Mouse (Mus musculus): ENCODE results near the gene Nop58. TPM values are rescaled to one million over a fixed set of nuclear protein-coding genes. Genes with fewer than 3 reads are reported as not detected.

The Nop58 gene
- total and polyA plus RNA-seq, 2 experiments = 14.2 to 18.3 TPM

GRCm38 (mm10) chr1:59763781-59764251, 79.0 kb downstream of the Nop58 start:
- Histone ChIP-seq H3K79me2 (ENCODE audit: control insufficient read depth, insufficient read depth, low read length) (peaks cover 5% of the 10 kb centered on the region; the same call in 1 of the 2 replicates), H3K4me3 (ENCODE audit: insufficient read depth, low read depth, low read length) (peak overlapping the region; percentile 76), H3K9ac (ENCODE audit: low read depth, low read length) (peak overlapping the region; percentile 96), H3K27me3 (ENCODE audit: control insufficient read depth, insufficient read depth, low read length) (no peaks in the 10 kb centered on the region), H3K36me3 (ENCODE audit: control insufficient read depth, insufficient read depth, low read length) (no peaks in the 10 kb centered on the region), H3K4me1 (ENCODE audit: control insufficient read depth, insufficient read depth, low read length) (peaks cover 4% of the 10 kb centered on the region; the same call in 1 of the 2 replicates), H3K27ac (replicated peaks; ENCODE audit: insufficient read depth, low read depth, low read length) (peak overlapping the region; percentile 89)
- TF ChIP-seq CTCF (IDR thresholded peaks at IDR 0.05; ENCODE audit: low read depth, low read length) = no peak
- no peak for TF ChIP-seq POLR2A (IDR thresholded peaks at IDR 0.05; ENCODE audit: extremely low read depth, insufficient read depth, low read length)
- DNase-seq (ENCODE audit: extremely low read depth, low read depth, low spot score) = peak; percentile 45
- under 1% methylated on average over 55 of the region's 55 CpGs for WGBS

GRCm38 (mm10) chr1:59764407-59764971, 79.7 kb downstream of the Nop58 start:
- H3K27me3 ChIP-seq (ENCODE audit: control insufficient read depth, insufficient read depth, low read length) = no peaks in the 10 kb centered on the region
- peaks cover 5% of the 10 kb centered on the region; the same call in 1 of the 2 replicates for H3K79me2 ChIP-seq (ENCODE audit: control insufficient read depth, insufficient read depth, low read length)
- no peaks in the 10 kb centered on the region for H3K36me3 ChIP-seq (ENCODE audit: control insufficient read depth, insufficient read depth, low read length)
- H3K4me1 ChIP-seq (ENCODE audit: control insufficient read depth, insufficient read depth, low read length) = peaks cover 4% of the 10 kb centered on the region; the same call in 1 of the 2 replicates
- peak overlapping the region; percentile 59 for H3K9ac ChIP-seq (ENCODE audit: low read depth, low read length)
- peak; percentile 40 for DNase-seq (ENCODE audit: extremely low read depth, low read depth, low spot score)
- peak overlapping the region; percentile 76 for H3K4me3 ChIP-seq (ENCODE audit: insufficient read depth, low read depth, low read length)
- TF ChIP-seq POLR2A (IDR thresholded peaks at IDR 0.05; ENCODE audit: extremely low read depth, insufficient read depth, low read length) = no peak
- TF ChIP-seq CTCF (IDR thresholded peaks at IDR 0.05; ENCODE audit: low read depth, low read length) = no peak
- WGBS = under 1% methylated on average over 27 of the region's 27 CpGs
- peak overlapping the region; percentile 80 for H3K27ac ChIP-seq (replicated peaks; ENCODE audit: insufficient read depth, low read depth, low read length)

GRCm38 (mm10) chr1:59765279-59765678, 80.5 kb downstream of the Nop58 start:
- peaks cover 4% of the 10 kb centered on the region; the same call in 1 of the 2 replicates for H3K4me1 ChIP-seq (ENCODE audit: control insufficient read depth, insufficient read depth, low read length)
- H3K36me3 ChIP-seq (ENCODE audit: control insufficient read depth, insufficient read depth, low read length) = no peaks in the 10 kb centered on the region
- 13% methylated on average over 4 of the region's 4 CpGs for WGBS
- H3K4me3 ChIP-seq (ENCODE audit: insufficient read depth, low read depth, low read length) = peak overlapping the region; percentile 76; the same call in 1 of the 2 replicates
- no peak for TF ChIP-seq POLR2A (IDR thresholded peaks at IDR 0.05; ENCODE audit: extremely low read depth, insufficient read depth, low read length)
- TF ChIP-seq CTCF (IDR thresholded peaks at IDR 0.05; ENCODE audit: low read depth, low read length) = no peak
- H3K9ac ChIP-seq (ENCODE audit: low read depth, low read length) = no peak overlapping the region
- peaks cover 8% of the 10 kb centered on the region; the same call in 1 of the 2 replicates for H3K79me2 ChIP-seq (ENCODE audit: control insufficient read depth, insufficient read depth, low read length)
- H3K27ac ChIP-seq (replicated peaks; ENCODE audit: insufficient read depth, low read depth, low read length) = no peak overlapping the region
- H3K27me3 ChIP-seq (ENCODE audit: control insufficient read depth, insufficient read depth, low read length) = no peaks in the 10 kb centered on the region
- peak; percentile 15 for DNase-seq (ENCODE audit: extremely low read depth, low read depth, low spot score)

GRCm38 (mm10) chr1:59766626-59767025, 81.9 kb downstream of the Nop58 start:
- peak; percentile 8 for DNase-seq (ENCODE audit: extremely low read depth, low read depth, low spot score)
- no peaks in the 10 kb centered on the region for H3K27me3 ChIP-seq (ENCODE audit: control insufficient read depth, insufficient read depth, low read length)
- peaks cover 11% of the 10 kb centered on the region; the same call in 1 of the 2 replicates for H3K79me2 ChIP-seq (ENCODE audit: control insufficient read depth, insufficient read depth, low read length)
- no peak overlapping the region for H3K27ac ChIP-seq (replicated peaks; ENCODE audit: insufficient read depth, low read depth, low read length)
- H3K9ac ChIP-seq (ENCODE audit: low read depth, low read length) = no peak overlapping the region
- TF ChIP-seq CTCF (IDR thresholded peaks at IDR 0.05; ENCODE audit: low read depth, low read length) (no peak), POLR2A (IDR thresholded peaks at IDR 0.05; ENCODE audit: extremely low read depth, insufficient read depth, low read length) (no peak)
- no peaks in the 10 kb centered on the region for H3K36me3 ChIP-seq (ENCODE audit: control insufficient read depth, insufficient read depth, low read length)
- peak overlapping the region; percentile 25; the same call in 1 of the 2 replicates for H3K4me3 ChIP-seq (ENCODE audit: insufficient read depth, low read depth, low read length)
- H3K4me1 ChIP-seq (ENCODE audit: control insufficient read depth, insufficient read depth, low read length) = peaks cover 6% of the 10 kb centered on the region

Other genes starting within 250 kb of the Nop58 start
- 4.5 and 5.6 TPM in 2 replicates for gene Fzd7, start 202.5 kb upstream of the Nop58 start, total RNA-seq (2014; rRNA removed)
- 11.7 and 12.8 TPM in 2 replicates for gene Fzd7, start 202.5 kb upstream of the Nop58 start, polyA plus RNA-seq (2012; rRNA removed)
- 0.27 TPM in 1 of 2 replicates, not detected in the other for gene Gm973, start 168.7 kb upstream of the Nop58 start, total RNA-seq (2014; rRNA removed)
- not detected in 2 replicates for gene Gm973, start 168.7 kb upstream of the Nop58 start, polyA plus RNA-seq (2012; rRNA removed)
- gene Sumo1, start 14.1 kb upstream of the Nop58 start, total RNA-seq (2014; rRNA removed) = 39.9 and 55.1 TPM in 2 replicates
- 7.5 and 8.1 TPM in 2 replicates for gene Sumo1, start 14.1 kb upstream of the Nop58 start, polyA plus RNA-seq (2012; rRNA removed)
- 16.2 and 16.6 TPM in 2 replicates for gene Bmpr2, start 78.4 kb downstream of the Nop58 start, total RNA-seq (2014; rRNA removed)
- 2.5 and 2.6 TPM in 2 replicates for gene Bmpr2, start 78.4 kb downstream of the Nop58 start, polyA plus RNA-seq (2012; rRNA removed)
- gene Fam117b, start 228.0 kb downstream of the Nop58 start, total RNA-seq (2014; rRNA removed) = 3.7 and 3.9 TPM in 2 replicates
- 1.4 and 2.0 TPM in 2 replicates for gene Fam117b, start 228.0 kb downstream of the Nop58 start, polyA plus RNA-seq (2012; rRNA removed)

All from liver, adult 2 months (tissue).